Mouse (Mus musculus): Measurements from ENCODE around the gene Ets1. TPM values are rescaled to one million over a fixed set of nuclear protein-coding genes. Genes with fewer than 3 reads are reported as not detected.

Ets1 gene
- polyA plus RNA-seq, 1 experiment from 2014 or later, result 24.3 TPM

DNA sequence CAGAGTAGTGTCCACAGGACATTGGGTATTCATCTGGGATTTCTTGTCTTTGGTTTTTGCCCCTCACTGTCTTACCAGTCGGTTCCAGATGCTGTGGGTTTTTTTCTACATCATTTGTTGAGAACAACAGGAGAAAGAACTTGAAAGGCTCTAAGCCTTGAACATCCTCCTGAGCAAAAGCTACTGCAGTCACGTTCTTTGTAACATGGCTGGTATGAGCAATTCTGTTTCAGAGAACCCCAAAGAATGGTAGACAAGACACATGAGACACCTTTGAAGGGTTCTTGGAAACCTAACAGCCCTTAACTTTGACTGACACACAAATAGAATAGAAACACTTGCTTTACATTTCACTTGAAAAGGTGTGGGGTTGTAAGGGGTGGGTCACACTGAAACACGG lies 86.9 kb downstream of the Ets1 start:
- Histone ChIP-seq H3K4me1 (replicated peaks) (no peaks in the 10 kb centered on the region), H3K4me3 (no peak overlapping the region), H3K36me3 (no peaks in the 10 kb centered on the region), H3K4me2 (no peak overlapping the region), H3K9me3 (no peaks in the 10 kb centered on the region), H3K27ac (no peak overlapping the region), H3K9ac (no peak overlapping the region), H3K27me3 (peaks cover 14% of the 10 kb centered on the region)
- WGBS, result 72% methylated on average over 3 of the region's 3 CpGs
- no peak for ATAC-seq (ENCODE audit: low FRiP score)

DNA sequence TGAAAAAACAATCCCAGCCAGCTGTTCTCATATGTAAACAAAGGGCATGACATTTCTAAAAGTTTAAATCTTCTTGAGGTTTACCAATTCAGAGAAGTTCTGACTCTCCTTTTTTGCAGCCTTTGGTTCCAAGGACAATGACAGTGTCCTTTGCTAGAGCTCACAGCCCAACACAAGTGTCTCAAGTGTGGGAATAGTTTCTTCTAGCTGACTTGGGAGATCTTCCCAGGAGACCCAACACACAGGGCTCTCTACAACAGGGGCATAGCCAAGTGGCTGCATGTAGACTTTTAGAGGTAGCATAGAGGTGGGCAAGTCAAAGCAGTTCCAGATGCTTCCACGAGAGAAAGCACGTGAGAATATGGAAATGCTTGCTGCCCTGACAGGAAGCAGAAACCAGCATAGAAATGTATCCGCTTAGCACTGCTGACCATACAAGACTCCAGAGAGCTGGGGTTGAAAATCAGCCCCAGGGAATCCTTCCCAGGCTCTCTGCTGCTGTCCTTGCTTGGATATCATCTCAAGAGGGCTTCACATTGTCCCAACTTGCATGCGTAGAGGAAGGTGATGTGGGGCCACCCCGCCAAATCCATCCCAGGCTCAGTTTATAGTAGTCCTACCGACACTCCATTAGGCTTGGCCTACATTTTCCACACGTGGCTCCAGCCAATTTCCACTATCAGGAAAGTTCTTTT lies 88.3 kb downstream of the Ets1 start:
- Histone ChIP-seq H3K9me3 (no peaks in the 10 kb centered on the region), H3K9ac (no peak overlapping the region), H3K4me2 (no peak overlapping the region), H3K27me3 (peaks cover 8% of the 10 kb centered on the region), H3K36me3 (no peaks in the 10 kb centered on the region), H3K27ac (no peak overlapping the region), H3K4me1 (replicated peaks) (no peaks in the 10 kb centered on the region), H3K4me3 (no peak overlapping the region)
- no peak for ATAC-seq (ENCODE audit: low FRiP score)
- 88% methylated on average over 7 of the region's 7 CpGs for whole genome bisulfite sequencing

DNA sequence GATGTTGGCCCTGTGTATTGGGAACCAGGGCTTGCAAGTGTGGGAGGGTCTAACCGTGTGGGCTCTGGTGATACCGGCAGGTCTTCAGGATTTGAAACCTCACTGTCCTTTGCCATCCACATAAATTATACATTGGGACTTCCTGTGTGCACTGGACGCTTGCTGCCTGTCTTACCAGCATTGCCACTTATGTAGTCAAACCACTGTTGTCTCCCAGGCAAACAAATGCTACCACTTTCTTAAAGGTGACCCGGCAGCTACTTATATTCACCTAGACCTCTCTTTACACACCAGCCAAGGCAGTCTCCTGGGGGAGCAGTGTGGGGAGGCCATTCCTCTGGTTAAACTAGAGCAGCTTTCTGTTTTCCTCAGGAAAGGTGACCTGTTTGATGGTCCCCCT lies 89.9 kb downstream of the Ets1 start:
- no peak overlapping the region for H3K4me2 ChIP-seq
- H3K36me3 ChIP-seq, result no peaks in the 10 kb centered on the region
- no peak overlapping the region for H3K9ac ChIP-seq
- no peaks in the 10 kb centered on the region for H3K4me1 ChIP-seq (replicated peaks)
- no peak for ATAC-seq (ENCODE audit: low FRiP score)
- 93% methylated on average over 4 of the region's 4 CpGs for WGBS
- no peaks in the 10 kb centered on the region for H3K9me3 ChIP-seq
- 0 out of 2 replicates have a peak, but pooled peaks cover 4% of the 10 kb centered on the region for H3K27me3 ChIP-seq
- H3K4me3 ChIP-seq, result no peak overlapping the region
- no peak overlapping the region for H3K27ac ChIP-seq

DNA sequence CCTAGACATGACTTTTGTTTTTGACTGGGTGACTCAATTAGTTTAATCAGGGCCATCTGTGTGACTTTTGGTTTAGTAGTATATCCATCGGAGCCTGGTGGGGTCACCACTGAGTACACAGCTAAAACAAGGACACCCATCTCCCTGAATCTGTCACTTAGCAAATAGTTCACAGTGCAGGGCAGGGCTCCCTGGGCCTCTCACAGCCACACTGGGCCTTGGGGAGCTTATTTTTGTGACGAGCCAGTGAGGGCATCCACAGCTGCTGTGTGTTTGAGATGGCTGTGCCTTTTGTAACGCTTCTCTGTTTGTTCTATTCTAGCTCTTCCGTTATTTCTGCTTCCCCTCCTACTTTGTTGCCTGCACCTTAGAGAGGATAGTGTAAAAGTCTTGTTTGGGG lies 90.6 kb downstream of the Ets1 start:
- Histone ChIP-seq H3K9me3 (no peaks in the 10 kb centered on the region), H3K4me3 (no peak overlapping the region), H3K4me1 (replicated peaks) (no peaks in the 10 kb centered on the region), H3K27me3 (0 out of 2 replicates have a peak, but pooled peaks cover 7% of the 10 kb centered on the region), H3K9ac (no peak overlapping the region), H3K4me2 (no peak overlapping the region), H3K27ac (no peak overlapping the region), H3K36me3 (no peaks in the 10 kb centered on the region)
- 79% methylated on average over 4 of the region's 4 CpGs for WGBS
- no peak for ATAC-seq (ENCODE audit: low FRiP score)

DNA sequence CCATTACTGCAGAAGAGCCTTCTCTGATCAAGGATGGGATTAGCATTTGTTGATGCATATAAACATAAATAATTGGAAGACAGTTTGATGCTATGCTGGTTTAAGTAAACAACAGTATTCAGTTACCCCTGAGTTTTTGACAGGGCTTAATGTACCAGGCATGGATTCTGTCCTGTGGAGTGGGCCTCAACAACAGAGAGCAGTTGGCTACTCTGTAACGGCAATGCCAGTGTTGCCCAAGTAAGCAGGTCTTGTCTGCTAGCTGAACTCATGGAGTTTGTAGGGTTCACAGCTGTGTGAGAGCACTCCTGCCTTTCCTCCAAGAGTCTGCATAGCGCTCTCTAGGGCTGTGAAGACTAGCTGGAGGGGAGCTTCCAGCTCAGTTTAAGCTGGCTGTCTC lies 91.0 kb downstream of the Ets1 start:
- 0 out of 2 replicates have a peak, but pooled peaks cover 7% of the 10 kb centered on the region for H3K27me3 ChIP-seq
- H3K9me3 ChIP-seq, result no peaks in the 10 kb centered on the region
- no peak overlapping the region for H3K4me3 ChIP-seq
- no peak overlapping the region for H3K4me2 ChIP-seq
- no peak overlapping the region for H3K9ac ChIP-seq
- H3K27ac ChIP-seq, result no peak overlapping the region
- WGBS, result 97% methylated on average over 2 of the region's 2 CpGs
- H3K4me1 ChIP-seq (replicated peaks), result no peaks in the 10 kb centered on the region
- no peaks in the 10 kb centered on the region for H3K36me3 ChIP-seq
- no peak for ATAC-seq (ENCODE audit: low FRiP score)

DNA sequence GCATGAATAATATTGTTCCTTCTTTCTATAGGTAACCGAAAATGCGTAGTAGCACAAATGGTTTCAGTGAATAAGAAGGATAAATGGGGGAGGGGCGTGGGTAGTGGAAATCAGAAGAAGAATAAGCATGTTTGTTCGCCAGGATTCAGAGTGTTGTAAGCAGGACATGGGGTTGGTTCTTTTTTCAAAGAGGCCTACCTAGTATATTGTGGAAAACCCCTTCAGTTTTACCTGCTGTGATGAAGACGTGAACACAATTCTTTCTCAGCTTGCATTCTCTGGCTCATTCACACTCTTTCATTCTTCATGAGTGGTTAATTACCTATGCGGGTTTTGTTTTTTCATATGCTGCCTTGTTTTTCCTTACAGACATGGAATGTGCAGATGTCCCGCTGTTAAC lies 92.3 kb downstream of the Ets1 start:
- 0 out of 2 replicates have a peak, but pooled peaks cover 7% of the 10 kb centered on the region for H3K27me3 ChIP-seq
- no peak for ATAC-seq (ENCODE audit: low FRiP score)
- no peaks in the 10 kb centered on the region for H3K36me3 ChIP-seq
- H3K4me1 ChIP-seq (replicated peaks), result no peaks in the 10 kb centered on the region
- H3K9ac ChIP-seq, result no peak overlapping the region
- WGBS, result 68% methylated on average over 7 of the region's 7 CpGs
- H3K4me2 ChIP-seq, result no peak overlapping the region
- no peak overlapping the region for H3K27ac ChIP-seq
- H3K9me3 ChIP-seq, result no peaks in the 10 kb centered on the region
- no peak overlapping the region for H3K4me3 ChIP-seq

DNA sequence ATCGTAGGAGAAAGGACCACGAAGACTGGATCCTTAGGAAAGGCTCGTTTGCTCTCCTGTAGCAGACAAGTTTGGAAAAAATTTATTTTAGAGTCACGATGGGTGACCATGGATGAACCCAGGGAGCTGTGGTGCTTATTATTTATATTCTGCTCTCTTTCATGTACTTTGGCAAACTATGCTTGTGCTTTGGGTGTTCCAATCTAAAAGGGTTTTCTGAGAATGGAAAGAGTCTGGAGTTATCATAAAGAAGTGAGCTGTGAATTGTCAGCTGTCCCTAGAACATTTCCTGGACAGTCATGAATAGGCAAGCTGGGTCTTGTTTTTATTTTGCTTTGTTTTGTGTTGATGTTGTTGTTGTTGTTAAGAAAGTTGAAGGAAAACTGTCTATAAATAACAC lies 92.8 kb downstream of the Ets1 start:
- ATAC-seq (ENCODE audit: low FRiP score), result no peak
- H3K36me3 ChIP-seq, result no peaks in the 10 kb centered on the region

DNA sequence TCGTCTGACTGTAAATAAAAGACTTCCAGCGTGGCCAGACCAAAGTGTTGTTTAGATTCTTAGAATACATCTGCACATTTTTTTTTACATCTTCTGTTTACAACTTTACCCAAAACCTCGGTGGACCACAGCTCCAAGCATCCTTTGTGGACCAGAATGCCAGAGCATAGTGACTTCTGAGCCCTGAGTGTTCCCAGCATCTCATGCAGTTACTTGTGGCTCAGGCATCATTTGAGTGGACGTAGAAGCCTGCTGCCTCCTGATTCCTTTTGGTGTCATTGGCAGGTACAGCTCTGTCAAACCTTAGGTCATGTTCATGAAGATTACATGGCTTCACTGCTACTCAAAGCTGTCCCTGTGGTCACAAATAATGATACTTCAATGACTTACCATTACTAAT lies 93.2 kb downstream of the Ets1 start:
- no peak overlapping the region for H3K4me3 ChIP-seq
- no peaks in the 10 kb centered on the region for H3K9me3 ChIP-seq
- H3K27me3 ChIP-seq, result 0 out of 2 replicates have a peak, but pooled peaks cover 7% of the 10 kb centered on the region
- WGBS, result 83% methylated on average over 4 of the region's 4 CpGs
- H3K9ac ChIP-seq, result no peak overlapping the region
- no peaks in the 10 kb centered on the region for H3K4me1 ChIP-seq (replicated peaks)
- H3K27ac ChIP-seq, result no peak overlapping the region
- no peaks in the 10 kb centered on the region for H3K36me3 ChIP-seq
- no peak overlapping the region for H3K4me2 ChIP-seq
- no peak for ATAC-seq (ENCODE audit: low FRiP score)

More for the DNA sequence above, 92.8 kb downstream of the Ets1 start:
- Histone ChIP-seq H3K4me1 (replicated peaks) (no peaks in the 10 kb centered on the region), H3K4me3 (no peak overlapping the region), H3K9ac (no peak overlapping the region), H3K9me3 (no peaks in the 10 kb centered on the region), H3K27ac (no peak overlapping the region), H3K27me3 (0 out of 2 replicates have a peak, but pooled peaks cover 7% of the 10 kb centered on the region), H3K4me2 (no peak overlapping the region)
- WGBS, result 57% methylated on average over 4 of the region's 4 CpGs

DNA sequence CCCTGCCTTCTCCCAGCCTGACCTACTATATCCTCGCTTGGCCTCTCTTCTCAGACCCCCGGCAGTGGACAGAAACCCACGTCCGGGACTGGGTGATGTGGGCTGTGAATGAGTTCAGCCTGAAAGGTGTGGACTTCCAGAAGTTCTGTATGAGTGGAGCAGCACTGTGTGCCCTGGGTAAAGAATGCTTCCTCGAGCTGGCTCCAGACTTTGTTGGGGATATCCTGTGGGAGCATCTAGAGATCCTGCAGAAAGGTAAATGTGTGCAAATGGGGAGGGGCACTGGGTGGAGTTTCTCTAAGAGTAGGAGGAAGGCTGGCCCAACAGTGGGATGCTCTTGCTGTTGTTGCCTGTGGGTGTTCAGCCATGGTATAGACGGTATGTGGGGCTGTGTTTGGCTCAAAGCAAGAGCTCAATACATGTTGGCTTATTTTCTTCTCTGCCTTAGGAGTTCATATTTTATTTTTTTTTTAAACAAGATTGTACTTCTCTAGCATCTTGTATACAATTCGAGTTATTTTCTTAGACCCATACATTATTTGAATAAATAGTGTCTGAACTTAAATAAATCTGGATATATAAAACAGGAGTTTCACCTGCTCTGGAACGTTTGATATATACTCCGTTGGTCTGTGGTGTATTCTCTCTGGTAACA lies 94.1 kb downstream of the Ets1 start:
- 0 out of 2 replicates have a peak, but pooled peaks cover 7% of the 10 kb centered on the region for H3K27me3 ChIP-seq
- H3K4me2 ChIP-seq, result no peak overlapping the region
- no peaks in the 10 kb centered on the region for H3K36me3 ChIP-seq
- H3K9ac ChIP-seq, result no peak overlapping the region
- H3K27ac ChIP-seq, result no peak overlapping the region
- no peaks in the 10 kb centered on the region for H3K4me1 ChIP-seq (replicated peaks)
- 89% methylated on average over 9 of the region's 9 CpGs for WGBS
- no peak overlapping the region for H3K4me3 ChIP-seq
- H3K9me3 ChIP-seq, result no peaks in the 10 kb centered on the region
- ATAC-seq (ENCODE audit: low FRiP score), result no peak

DNA sequence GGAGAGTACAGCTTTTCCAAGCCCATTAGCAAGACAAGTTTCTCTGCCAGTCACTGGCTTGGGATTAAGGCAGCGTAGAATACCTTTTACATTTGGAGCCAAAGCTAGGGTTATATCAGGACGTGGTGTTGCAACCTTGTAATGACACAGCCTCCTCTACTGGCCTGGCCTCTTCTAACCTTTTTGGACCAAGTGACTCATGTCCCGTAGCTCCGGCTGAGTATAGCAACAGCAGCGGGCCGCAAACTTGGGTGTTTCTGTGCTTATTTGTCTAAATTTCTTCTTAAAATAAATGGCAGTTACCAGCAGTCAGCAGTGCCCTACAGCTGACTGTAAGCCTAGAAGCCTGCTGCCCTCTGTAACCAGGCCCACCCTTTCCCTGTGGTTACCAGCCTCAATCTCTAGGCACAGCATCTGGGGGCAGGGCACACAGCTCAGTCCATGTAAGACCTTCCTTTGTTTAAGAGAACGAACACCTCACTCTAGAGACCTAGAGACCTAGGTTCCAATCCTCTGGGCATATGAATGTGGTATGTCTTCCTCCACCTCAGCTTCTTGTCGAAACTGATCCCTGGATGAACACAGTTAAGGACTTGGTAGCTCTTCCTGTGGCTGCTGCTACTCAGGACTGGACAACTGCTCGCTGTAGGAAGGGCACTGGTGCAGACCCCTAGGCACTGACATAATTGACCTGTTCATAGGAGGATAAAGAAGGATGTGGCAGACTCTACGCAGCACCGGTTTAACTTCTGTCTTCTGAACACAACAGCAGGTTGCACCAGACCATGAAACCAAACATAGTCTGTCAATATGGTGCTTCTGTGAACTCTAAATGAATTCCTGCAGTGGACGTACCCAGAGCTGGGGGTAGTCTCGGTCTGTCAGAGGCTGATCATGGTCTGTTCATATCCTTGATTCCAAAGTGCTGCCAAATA lies 94.9 kb downstream of the Ets1 start:
- Histone ChIP-seq H3K27me3 (0 out of 2 replicates have a peak, but pooled peaks cover 7% of the 10 kb centered on the region), H3K9ac (no peak overlapping the region), H3K4me3 (no peak overlapping the region), H3K4me1 (replicated peaks) (no peaks in the 10 kb centered on the region), H3K27ac (no peak overlapping the region), H3K36me3 (no peaks in the 10 kb centered on the region), H3K9me3 (no peaks in the 10 kb centered on the region), H3K4me2 (no peak overlapping the region)
- WGBS, result 85% methylated on average over 13 of the region's 13 CpGs
- no peak for ATAC-seq (ENCODE audit: low FRiP score)

DNA sequence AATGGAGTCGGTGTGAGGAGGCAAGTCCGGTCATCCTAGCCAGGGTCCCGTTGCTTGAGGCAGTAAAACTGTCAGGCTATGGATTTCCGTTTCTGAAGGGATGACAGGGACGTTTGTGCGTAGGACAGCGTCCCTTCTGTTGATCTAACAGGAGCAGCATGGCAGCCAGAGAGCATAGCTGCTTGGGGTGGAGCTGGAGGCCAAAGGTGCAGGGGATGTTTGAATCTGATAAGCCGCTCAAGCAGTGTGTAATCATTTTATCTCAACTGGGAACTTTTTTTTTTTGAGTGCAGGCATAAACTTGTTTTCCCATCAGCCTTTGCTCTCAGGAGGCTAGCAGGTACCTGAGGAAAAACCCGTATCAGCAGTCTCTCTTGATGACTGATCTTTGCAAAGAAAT lies 95.8 kb downstream of the Ets1 start:
- no peaks in the 10 kb centered on the region for H3K4me1 ChIP-seq (replicated peaks)
- H3K27ac ChIP-seq, result no peak overlapping the region
- H3K4me3 ChIP-seq, result no peak overlapping the region
- 0 out of 2 replicates have a peak, but pooled peaks cover 7% of the 10 kb centered on the region for H3K27me3 ChIP-seq
- no peaks in the 10 kb centered on the region for H3K36me3 ChIP-seq
- H3K4me2 ChIP-seq, result no peak overlapping the region
- 66% methylated on average over 9 of the region's 9 CpGs for WGBS
- no peak for ATAC-seq (ENCODE audit: low FRiP score)
- H3K9me3 ChIP-seq, result no peaks in the 10 kb centered on the region
- H3K9ac ChIP-seq, result no peak overlapping the region

DNA sequence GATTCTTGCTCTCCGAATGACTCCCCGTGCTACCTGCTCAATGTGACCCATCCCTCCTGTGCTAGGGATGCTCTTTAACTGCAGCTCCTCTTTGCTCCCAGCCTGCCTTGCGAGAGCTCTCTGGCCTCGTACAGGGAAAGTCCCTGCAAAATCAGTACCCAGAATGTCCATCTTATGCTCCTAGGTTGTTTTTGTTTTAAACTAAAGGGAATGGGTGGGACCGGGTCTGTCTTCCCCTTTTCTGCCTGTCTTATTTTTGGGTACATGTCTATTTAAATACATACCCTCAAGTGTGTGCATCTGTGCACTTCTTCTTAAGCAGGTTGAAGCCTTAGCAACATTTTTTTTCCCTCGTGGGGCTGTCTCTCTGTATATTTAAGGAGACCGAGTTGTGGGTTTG lies 99.0 kb downstream of the Ets1 start:
- Histone ChIP-seq H3K9ac (no peak overlapping the region), H3K36me3 (no peaks in the 10 kb centered on the region), H3K4me2 (no peak overlapping the region), H3K27me3 (0 out of 2 replicates have a peak, but pooled peaks cover 4% of the 10 kb centered on the region), H3K9me3 (no peaks in the 10 kb centered on the region), H3K4me3 (no peak overlapping the region), H3K4me1 (replicated peaks) (no peaks in the 10 kb centered on the region), H3K27ac (no peak overlapping the region)
- 91% methylated on average over 7 of the region's 7 CpGs for WGBS
- no peak for ATAC-seq (ENCODE audit: low FRiP score)

All from hindbrain, embryonic 13.5 days (tissue).